Mouse (Mus musculus) kidney, adult 2 months (tissue): ENCODE measurements around the gene Fdxr.

Source experiments
- CTCF ChIP-seq: fragments of 200-500 bp; conservative IDR thresholded peaks from 2 replicates; pipeline ENCODE4 v1.5.1; 2011; ENCODE audit warnings: low read depth, mild to moderate bottlenecking, control low read depth, low read length, moderate library complexity, mixed read lengths; ENCODE audit not compliant: insufficient read depth, insufficient read length
- POLR2A ChIP-seq: fragments of 200-500 bp; IDR thresholded peaks from one replicate; pipeline ENCODE4 v1.6.1; 2011; ENCODE audit warnings: low read depth, low read length, control low read depth

DNA sequence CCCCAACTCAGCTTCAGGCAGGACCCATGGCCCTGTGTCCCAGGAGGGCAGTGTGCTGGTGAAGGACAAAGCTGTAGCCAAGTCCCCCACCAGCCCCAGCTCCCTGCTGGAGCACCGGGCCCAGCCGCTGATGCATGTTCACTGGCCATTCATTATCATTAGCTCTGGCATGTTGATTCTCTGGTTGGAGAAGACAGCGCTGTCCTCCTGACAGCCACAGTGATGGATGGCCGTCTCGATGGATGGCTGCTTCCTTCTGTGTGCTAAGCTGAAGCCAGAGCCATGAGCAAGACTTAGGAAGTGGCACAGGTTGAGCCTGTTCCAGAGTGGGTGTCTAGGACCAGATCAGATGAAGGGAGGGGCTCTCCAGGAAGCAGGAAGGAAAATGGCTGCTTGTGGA, 40.3 kb downstream of the Fdxr start:
- no peak for TF ChIP-seq POLR2A
- TF ChIP-seq CTCF, result no peak
